Mouse (Mus musculus): Measurements from ENCODE around the gene Pik3c2b. TPM values are rescaled to one million over a fixed set of nuclear protein-coding genes. Genes with fewer than 3 reads are reported as not detected.

The Pik3c2b gene
- polyA plus RNA-seq, 1 experiment from 2014 or later = 13.8 TPM

GRCm38 (mm10) chr1:133086804-133087203, 41.3 kb downstream of the Pik3c2b start:
- 88% methylated on average over 10 of the region's 10 CpGs for WGBS

GRCm38 (mm10) chr1:133087206-133087905, 41.9 kb downstream of the Pik3c2b start:
- H3K27ac ChIP-seq (ENCODE audit: low read length) = no peak overlapping the region
- H3K36me3 ChIP-seq (ENCODE audit: control insufficient read depth, insufficient read depth, low read length) = peaks cover 1% of the 10 kb centered on the region; the same call in 1 of the 2 replicates
- H3K4me1 ChIP-seq (ENCODE audit: control insufficient read depth, insufficient read depth, low read length) = no peaks in the 10 kb centered on the region
- H3K9me3 ChIP-seq (ENCODE audit: control insufficient read depth, low read depth, low read length) = no peaks in the 10 kb centered on the region
- H3K4me2 ChIP-seq (replicated peaks; ENCODE audit: low read depth, low read length) = no peak overlapping the region
- WGBS = 50% methylated on average over 7 of the region's 7 CpGs
- H3K27me3 ChIP-seq (ENCODE audit: control insufficient read depth, insufficient read depth, low read length) = no peaks in the 10 kb centered on the region
- no peak overlapping the region for H3K4me3 ChIP-seq (ENCODE audit: low read depth, low read length)
- no peak overlapping the region for H3K9ac ChIP-seq (replicated peaks; ENCODE audit: low read depth, low read length)
- no peak for ATAC-seq (ENCODE audit: insufficient number of reproducible peaks, insufficient read depth, low FRiP score, low read depth)

More at GRCm38 (mm10) chr1:133086804-133087203, 41.3 kb downstream of the Pik3c2b start:
- Histone ChIP-seq H3K4me1 (ENCODE audit: control insufficient read depth, insufficient read depth, low read length) (no peaks in the 10 kb centered on the region), H3K27me3 (ENCODE audit: control insufficient read depth, insufficient read depth, low read length) (no peaks in the 10 kb centered on the region), H3K36me3 (ENCODE audit: control insufficient read depth, insufficient read depth, low read length) (peaks cover 4% of the 10 kb centered on the region; the same call in 1 of the 2 replicates), H3K9me3 (ENCODE audit: control insufficient read depth, low read depth, low read length) (no peaks in the 10 kb centered on the region), H3K9ac (replicated peaks; ENCODE audit: low read depth, low read length) (no peak overlapping the region), H3K4me3 (ENCODE audit: low read depth, low read length) (no peak overlapping the region), H3K4me2 (replicated peaks; ENCODE audit: low read depth, low read length) (no peak overlapping the region), H3K27ac (ENCODE audit: low read length) (no peak overlapping the region)
- ATAC-seq (ENCODE audit: insufficient number of reproducible peaks, insufficient read depth, low FRiP score, low read depth) = no peak

GRCm38 (mm10) chr1:133088196-133088595, 42.7 kb downstream of the Pik3c2b start:
- Histone ChIP-seq H3K9me3 (ENCODE audit: control insufficient read depth, low read depth, low read length) (no peaks in the 10 kb centered on the region), H3K4me1 (ENCODE audit: control insufficient read depth, insufficient read depth, low read length) (no peaks in the 10 kb centered on the region), H3K4me3 (ENCODE audit: low read depth, low read length) (no peak overlapping the region), H3K27me3 (ENCODE audit: control insufficient read depth, insufficient read depth, low read length) (no peaks in the 10 kb centered on the region), H3K27ac (ENCODE audit: low read length) (no peak overlapping the region), H3K36me3 (ENCODE audit: control insufficient read depth, insufficient read depth, low read length) (no peaks in the 10 kb centered on the region; the same call in 1 of the 2 replicates), H3K9ac (replicated peaks; ENCODE audit: low read depth, low read length) (no peak overlapping the region), H3K4me2 (replicated peaks; ENCODE audit: low read depth, low read length) (no peak overlapping the region)
- no peak for ATAC-seq (ENCODE audit: insufficient number of reproducible peaks, insufficient read depth, low FRiP score, low read depth)
- 78% methylated on average over 10 of the region's 10 CpGs for WGBS

- Histone ChIP-seq H3K36me3 (ENCODE audit: control insufficient read depth, insufficient read depth, low read length) (no peaks in the 10 kb centered on the region; the same call in 1 of the 2 replicates), H3K27me3 (ENCODE audit: control insufficient read depth, insufficient read depth, low read length) (no peaks in the 10 kb centered on the region), H3K4me1 (ENCODE audit: control insufficient read depth, insufficient read depth, low read length) (no peaks in the 10 kb centered on the region), H3K9me3 (ENCODE audit: control insufficient read depth, low read depth, low read length) (no peaks in the 10 kb centered on the region), H3K27ac (ENCODE audit: low read length) (no peak overlapping the region), H3K4me3 (ENCODE audit: low read depth, low read length) (no peak overlapping the region), H3K4me2 (replicated peaks; ENCODE audit: low read depth, low read length) (no peak overlapping the region), H3K9ac (replicated peaks; ENCODE audit: low read depth, low read length) (no peak overlapping the region)
- 81% methylated on average over 4 of the region's 4 CpGs for WGBS
- no peak for ATAC-seq (ENCODE audit: insufficient number of reproducible peaks, insufficient read depth, low FRiP score, low read depth)
These were observed 43.9 kb downstream of the Pik3c2b start for GRCm38 (mm10) chr1:133089415-133089814.

GRCm38 (mm10) chr1:133090641-133091040, 45.2 kb downstream of the Pik3c2b start:
- Histone ChIP-seq H3K4me3 (ENCODE audit: low read depth, low read length) (no peak overlapping the region), H3K27ac (ENCODE audit: low read length) (peak overlapping the region; percentile 78), H3K9ac (replicated peaks; ENCODE audit: low read depth, low read length) (no peak overlapping the region), H3K9me3 (ENCODE audit: control insufficient read depth, low read depth, low read length) (no peaks in the 10 kb centered on the region), H3K27me3 (ENCODE audit: control insufficient read depth, insufficient read depth, low read length) (no peaks in the 10 kb centered on the region), H3K4me2 (replicated peaks; ENCODE audit: low read depth, low read length) (0 out of 2 replicates have a peak overlapping the region, but pooled peaks have one; percentile 7), H3K4me1 (ENCODE audit: control insufficient read depth, insufficient read depth, low read length) (no peaks in the 10 kb centered on the region), H3K36me3 (ENCODE audit: control insufficient read depth, insufficient read depth, low read length) (peaks cover 5% of the 10 kb centered on the region)
- peak; percentile 84 for ATAC-seq (ENCODE audit: insufficient number of reproducible peaks, insufficient read depth, low FRiP score, low read depth)
- 67% methylated on average over 6 of the region's 6 CpGs for WGBS

- Histone ChIP-seq H3K4me3 (ENCODE audit: low read depth, low read length) (no peak overlapping the region), H3K4me1 (ENCODE audit: control insufficient read depth, insufficient read depth, low read length) (no peaks in the 10 kb centered on the region), H3K4me2 (replicated peaks; ENCODE audit: low read depth, low read length) (no peak overlapping the region), H3K36me3 (ENCODE audit: control insufficient read depth, insufficient read depth, low read length) (peaks cover 5% of the 10 kb centered on the region), H3K9ac (replicated peaks; ENCODE audit: low read depth, low read length) (no peak overlapping the region), H3K9me3 (ENCODE audit: control insufficient read depth, low read depth, low read length) (no peaks in the 10 kb centered on the region), H3K27me3 (ENCODE audit: control insufficient read depth, insufficient read depth, low read length) (no peaks in the 10 kb centered on the region), H3K27ac (ENCODE audit: low read length) (peak overlapping the region; percentile 78; the same call in 1 of the 2 replicates)
- 80% methylated on average over 8 of the region's 8 CpGs for WGBS
- no peak for ATAC-seq (ENCODE audit: insufficient number of reproducible peaks, insufficient read depth, low FRiP score, low read depth)
These were observed 46.0 kb downstream of the Pik3c2b start for GRCm38 (mm10) chr1:133091483-133091882.

GRCm38 (mm10) chr1:133093719-133094118, 48.3 kb downstream of the Pik3c2b start:
- Histone ChIP-seq H3K27me3 (ENCODE audit: control insufficient read depth, insufficient read depth, low read length) (no peaks in the 10 kb centered on the region), H3K27ac (ENCODE audit: low read length) (no peak overlapping the region), H3K9ac (replicated peaks; ENCODE audit: low read depth, low read length) (no peak overlapping the region), H3K9me3 (ENCODE audit: control insufficient read depth, low read depth, low read length) (no peaks in the 10 kb centered on the region), H3K4me1 (ENCODE audit: control insufficient read depth, insufficient read depth, low read length) (no peaks in the 10 kb centered on the region), H3K4me3 (ENCODE audit: low read depth, low read length) (no peak overlapping the region), H3K36me3 (ENCODE audit: control insufficient read depth, insufficient read depth, low read length) (peaks cover 11% of the 10 kb centered on the region), H3K4me2 (replicated peaks; ENCODE audit: low read depth, low read length) (no peak overlapping the region)
- WGBS = 74% methylated on average over 7 of the region's 7 CpGs
- ATAC-seq (ENCODE audit: insufficient number of reproducible peaks, insufficient read depth, low FRiP score, low read depth) = no peak

GRCm38 (mm10) chr1:133100980-133101798, 55.7 kb downstream of the Pik3c2b start:
- Histone ChIP-seq H3K36me3 (ENCODE audit: control insufficient read depth, insufficient read depth, low read length) (peaks cover 31% of the 10 kb centered on the region), H3K4me3 (ENCODE audit: low read depth, low read length) (no peak overlapping the region), H3K27me3 (ENCODE audit: control insufficient read depth, insufficient read depth, low read length) (no peaks in the 10 kb centered on the region), H3K9ac (replicated peaks; ENCODE audit: low read depth, low read length) (no peak overlapping the region), H3K4me1 (ENCODE audit: control insufficient read depth, insufficient read depth, low read length) (no peaks in the 10 kb centered on the region), H3K4me2 (replicated peaks; ENCODE audit: low read depth, low read length) (no peak overlapping the region), H3K9me3 (ENCODE audit: control insufficient read depth, low read depth, low read length) (no peaks in the 10 kb centered on the region), H3K27ac (ENCODE audit: low read length) (no peak overlapping the region)
- WGBS = 41% methylated on average over 17 of the region's 17 CpGs
- ATAC-seq (ENCODE audit: insufficient number of reproducible peaks, insufficient read depth, low FRiP score, low read depth) = peak; percentile 29; the same call in 1 of the 2 replicates

Data from stomach, embryonic 14.5 days (tissue).